Mouse (Mus musculus) right cerebral cortex, adult 18-20 months (tissue): ENCODE results near the gene Tas2r134.

Source experiments
- DNase-seq: peaks from one replicate; pipeline ENCODE4 v3.0.0; 2022; ENCODE audit warnings: mixed read lengths

Gene Tas2r134

GRCm38 (mm10) chr2:51657684-51658083, 30.4 kb downstream of the Tas2r134 start:
- no peak for DNase-seq

- no peak for DNase-seq
Measured at GRCm38 (mm10) chr2:51658288-51658687, 31.0 kb downstream of the Tas2r134 start.

- no peak for DNase-seq
Measured at GRCm38 (mm10) chr2:51674321-51674720, 47.0 kb downstream of the Tas2r134 start.
